Mouse (Mus musculus) c-Kit-positive CD71-negative TER-119-negative erythroid progenitor cells, embryonic 14.5 days (primary cell): ENCODE data around the gene Gmfb.

Experiments
- DNase-seq: peaks from one replicate; pipeline ENCODE4 v3.0.0-alpha.2; 2013; ENCODE audit warnings: low read depth

The Gmfb gene

DNA sequence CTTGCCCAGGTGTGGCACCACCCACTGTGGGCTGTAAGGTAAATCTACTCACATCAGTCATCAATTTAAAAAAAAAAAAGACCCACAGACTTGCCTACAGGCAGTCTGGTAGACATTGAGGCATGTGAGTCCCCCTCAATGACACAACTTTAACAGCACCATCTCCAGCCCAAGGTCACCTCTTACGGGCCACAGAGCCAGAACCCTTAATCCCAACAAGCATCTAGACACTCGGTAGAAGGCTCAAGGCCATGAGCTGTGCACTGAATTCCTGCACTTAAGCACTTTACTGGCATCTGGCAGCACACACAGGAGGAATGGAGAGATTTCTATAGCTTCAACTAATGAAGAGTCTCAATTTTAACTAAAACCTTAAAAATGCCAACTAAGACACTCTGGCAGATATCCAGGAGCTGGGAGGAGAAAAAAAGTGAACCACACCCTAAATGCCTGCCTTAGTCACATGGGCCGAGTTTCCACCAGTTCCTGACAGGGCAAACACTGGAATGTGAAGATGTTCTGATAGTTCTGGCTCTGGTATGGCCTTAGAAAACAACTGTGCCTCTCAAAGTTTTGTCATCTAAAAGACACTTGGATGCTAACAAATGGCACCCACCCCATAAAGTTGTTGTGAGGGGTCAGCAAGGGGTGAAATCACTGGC lies 21.2 kb downstream of the Gmfb start:
- no peak for DNase-seq

DNA sequence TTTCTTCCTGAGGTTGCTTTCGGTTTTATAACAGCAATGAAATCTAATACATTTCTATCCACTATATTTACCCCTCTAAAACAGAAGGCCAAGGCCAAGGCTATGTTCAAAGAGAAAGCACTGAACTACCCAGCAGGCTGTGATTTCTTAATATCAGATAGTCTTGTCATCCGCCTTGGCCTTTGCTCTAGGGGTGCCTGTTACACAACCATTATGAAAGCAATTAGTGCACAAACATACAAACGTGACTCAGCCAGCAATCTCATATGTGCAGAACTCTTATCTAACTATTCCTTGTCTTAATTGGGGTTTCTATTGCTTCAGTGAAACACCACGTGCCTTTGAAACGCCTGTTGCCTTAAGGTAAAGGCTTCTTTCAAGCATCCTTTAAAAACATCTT lies 27.9 kb downstream of the Gmfb start:
- no peak for DNase-seq

DNA sequence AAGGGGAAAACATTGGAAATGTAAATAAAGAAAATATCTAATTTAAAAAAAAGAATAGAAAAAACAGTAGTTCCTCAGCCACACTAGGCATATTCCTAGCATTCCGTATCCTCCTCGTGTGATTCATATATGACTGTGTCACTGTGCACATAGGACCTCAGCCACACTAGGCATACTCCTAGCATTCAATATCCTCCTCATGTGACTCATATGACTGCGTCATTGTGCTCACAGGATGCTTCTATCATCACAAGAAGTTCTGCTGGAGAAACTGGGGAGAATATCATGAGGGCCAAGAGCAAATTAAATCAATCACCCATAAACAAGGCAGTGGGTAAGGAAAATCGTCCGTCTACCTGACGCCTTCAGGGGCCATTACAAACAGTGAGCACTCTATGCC lies 31.3 kb downstream of the Gmfb start:
- no peak for DNase-seq

- DNase-seq: no peak
Observed at GRCm38 (mm10) chr14:46790303-46790702, 31.7 kb downstream of the Gmfb start.

GRCm38 (mm10) chr14:46788505-46788901 lies 33.5 kb downstream of the Gmfb start:
- DNase-seq: no peak

GRCm38 (mm10) chr14:46787787-46788504 lies 34.1 kb downstream of the Gmfb start, which contains the start of gene Cnih1:
Cnih1 (minus strand) TSS chr14:46788411.
- DNase-seq: peak; percentile 81

DNA sequence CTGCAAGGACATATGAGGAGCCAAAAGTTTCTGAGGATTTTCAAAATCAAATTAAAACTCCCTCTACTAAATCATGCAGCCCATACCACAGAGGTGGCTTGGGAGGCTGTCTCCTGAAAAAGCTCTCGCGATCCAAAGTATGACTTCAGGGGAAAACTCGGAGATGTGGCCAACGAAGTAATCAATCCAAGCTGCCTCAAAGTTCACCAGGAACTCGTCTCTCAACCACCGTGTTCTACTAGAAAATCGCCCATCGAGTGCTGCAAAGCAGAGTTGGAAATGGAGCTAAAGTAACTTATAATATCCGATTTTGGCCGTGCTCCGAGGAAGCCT lies 34.6 kb downstream of the Gmfb start:
- DNase-seq: no peak

GRCm38 (mm10) chr14:46785247-46785646 lies 36.8 kb downstream of the Gmfb start:
- no peak for DNase-seq

- DNase-seq: no peak
Observed at GRCm38 (mm10) chr14:46783327-46783926, 38.6 kb downstream of the Gmfb start.

DNA sequence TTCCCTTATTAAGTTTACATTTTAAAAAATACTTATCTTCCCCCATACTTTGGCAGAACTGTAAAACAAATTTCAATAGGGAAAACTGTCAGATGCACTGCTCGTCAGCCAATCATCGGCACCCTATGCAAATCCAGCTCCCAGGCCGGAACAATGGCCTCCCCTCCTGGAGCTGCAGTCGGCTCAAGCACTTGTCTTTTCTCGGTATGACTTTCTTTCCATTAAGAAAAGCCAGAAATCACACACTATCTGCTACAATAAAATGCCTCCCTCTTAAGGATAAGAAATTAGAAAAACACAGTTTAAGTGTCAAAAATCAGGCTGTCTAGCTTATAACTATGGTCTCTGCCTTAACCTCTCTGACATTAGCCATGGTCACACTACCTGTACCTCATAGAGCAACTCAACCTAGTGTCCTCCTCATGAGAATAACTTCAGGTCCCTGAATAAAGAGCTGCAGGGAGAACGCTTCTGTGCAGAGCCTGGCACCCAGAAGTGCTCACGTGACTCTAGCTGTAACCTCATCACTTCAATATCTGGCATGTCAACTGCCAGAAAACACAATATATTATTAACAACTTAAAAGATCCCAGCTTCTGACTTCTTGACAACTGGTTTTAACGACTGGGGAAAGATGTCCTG lies 39.7 kb downstream of the Gmfb start:
- DNase-seq: no peak

- DNase-seq: no peak
Observed at GRCm38 (mm10) chr14:46781086-46781485, 41.0 kb downstream of the Gmfb start.

GRCm38 (mm10) chr14:46779217-46779616 lies 42.8 kb downstream of the Gmfb start:
- no peak for DNase-seq

- no peak for DNase-seq
Observed at GRCm38 (mm10) chr14:46778756-46779155, 43.3 kb downstream of the Gmfb start.

DNA sequence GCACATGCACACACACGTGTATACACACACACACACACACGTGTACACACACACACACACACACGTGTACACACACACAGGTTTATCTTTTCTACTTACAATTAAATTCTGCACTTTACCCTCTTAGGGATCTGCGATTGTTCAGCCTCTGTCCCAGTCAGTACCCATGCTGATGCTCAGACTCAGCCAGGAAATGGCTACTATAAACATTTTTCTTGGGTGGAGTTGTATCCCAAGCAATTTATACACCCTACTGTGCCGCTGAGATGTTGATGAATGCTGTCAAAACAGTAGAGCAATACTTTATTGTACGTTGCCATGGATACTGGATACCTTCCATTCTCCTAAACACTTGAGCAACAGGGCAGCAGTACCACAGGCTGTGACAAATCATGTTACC lies 52.0 kb downstream of the Gmfb start:
- DNase-seq: no peak

DNA sequence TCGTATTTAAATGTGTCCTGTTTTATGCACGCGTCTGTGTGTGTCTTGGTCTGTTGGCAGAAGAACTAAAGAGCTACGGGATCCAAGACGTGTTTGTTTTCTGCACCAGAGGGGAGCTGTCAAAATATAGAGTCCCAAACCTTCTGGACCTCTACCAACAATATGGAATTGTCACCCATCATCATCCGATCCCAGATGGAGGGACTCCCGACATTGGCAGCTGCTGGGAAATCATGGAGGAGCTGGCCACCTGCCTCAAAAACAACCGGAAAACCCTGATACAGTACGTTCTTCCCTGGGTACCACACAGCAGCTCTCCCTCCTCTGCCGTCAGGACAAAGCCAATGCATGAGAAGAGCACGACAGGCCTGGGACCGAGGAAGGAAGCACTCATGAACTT lies 54.9 kb downstream of the Gmfb start:
- no peak for DNase-seq

DNA sequence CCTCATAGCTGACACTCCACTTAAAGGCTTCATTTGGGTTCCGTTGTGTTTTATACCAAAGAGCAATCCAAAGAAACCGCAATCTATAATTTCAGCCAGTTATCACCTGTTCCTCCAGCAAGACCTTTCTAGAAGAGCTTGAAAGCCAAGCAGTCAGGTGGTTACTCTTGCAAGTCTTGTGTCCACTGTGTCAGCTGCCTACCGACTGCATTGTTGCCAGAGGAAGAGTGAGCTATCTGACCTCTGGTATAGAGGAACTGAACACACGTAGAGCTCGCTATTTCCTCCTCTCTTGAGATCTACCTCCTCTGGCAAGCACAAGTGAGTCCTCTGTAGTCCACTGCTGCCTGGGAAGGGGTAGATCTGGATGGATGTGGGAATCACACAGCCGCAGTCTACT lies 60.9 kb downstream of the Gmfb start:
- peak; percentile 7 for DNase-seq

DNA sequence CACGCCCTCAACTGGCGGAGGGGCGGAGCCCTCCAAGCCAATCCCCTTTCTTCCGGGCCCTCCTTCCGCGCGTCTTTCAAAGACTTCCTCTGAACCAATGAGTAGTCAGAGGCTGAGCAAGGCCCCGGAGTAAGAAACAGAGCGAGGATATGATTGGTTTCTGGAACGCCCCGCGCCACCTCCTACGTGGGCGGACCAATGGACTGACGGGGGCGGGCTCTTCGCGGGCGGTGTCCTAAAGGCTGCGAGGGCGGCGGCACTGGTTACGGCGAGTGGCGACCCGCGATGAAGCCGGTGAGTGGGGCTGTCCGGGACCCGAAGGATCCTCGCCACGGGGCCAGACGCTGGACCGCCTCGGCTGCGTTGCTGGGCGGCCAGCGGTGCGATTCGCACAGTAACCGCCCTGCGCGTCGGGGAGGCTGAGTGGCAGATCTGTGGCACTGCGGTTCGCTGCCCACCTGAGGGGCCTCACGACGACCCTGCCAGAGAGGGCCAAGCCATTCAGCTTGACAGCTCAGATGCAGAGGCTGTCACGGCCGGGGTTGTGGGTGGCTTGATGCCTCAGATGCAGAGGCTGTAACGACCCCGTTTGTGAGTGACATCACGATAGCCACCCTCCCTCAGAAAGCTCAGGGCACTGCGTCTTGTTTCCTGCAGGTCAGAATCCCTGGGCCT lies 61.5 kb downstream of the Gmfb start, which contains the start of gene Cdkn3:
Gene Cdkn3 (plus strand): TSS at position 187 of the 675 bp plus-strand sequence.
- peak; percentile 87 for DNase-seq

GRCm38 (mm10) chr14:46759970-46760354 lies 62.1 kb downstream of the Gmfb start:
- DNase-seq: no peak
